Mouse (Mus musculus): ENCODE measurements around the gene Prkar1b.

GRCm38 (mm10) chr5:139118139-139118960, 31.5 kb downstream of the Prkar1b start:
- TF ChIP-seq CTCF (IDR thresholded peaks at IDR 0.05; ENCODE audit: low read depth, low read length) = no peak
- TF ChIP-seq POLR2A (IDR thresholded peaks at IDR 0.05; ENCODE audit: extremely low read depth, insufficient read depth, low read length) = no peak

All from liver, adult 2 months (tissue).